Mouse (Mus musculus) activated CD4-positive, CD25-positive, alpha-beta regulatory T cell, adult 4 months (primary cell): ENCODE results near the gene Map4k4. TPM values are rescaled to one million over a fixed set of nuclear protein-coding genes. Genes with fewer than 3 reads are reported as not detected.

Experiments used
- ATAC-seq: one replicate; pipeline ENCODE4 v1.8.0; 2017
- polyA plus RNA-seq, 2 experiments: library from polyadenylated mRNA; unstranded; fragments of 100-300 nt; shearing (Covaris generic); gene quantifications; one replicate each; pipeline ENCODE4 v1.2.1; 2017

The Map4k4 gene
- polyA plus RNA-seq, 2 experiments from 2014 or later: 23.8 to 33.8 TPM

GRCm38 (mm10) chr1:39965461-39965860 lies 64.7 kb downstream of the Map4k4 start:
- no peak for ATAC-seq

GRCm38 (mm10) chr1:39968999-39969398 lies 68.3 kb downstream of the Map4k4 start:
- ATAC-seq: no peak

GRCm38 (mm10) chr1:39969771-39970406 lies 69.2 kb downstream of the Map4k4 start:
- no peak for ATAC-seq

GRCm38 (mm10) chr1:39972411-39972810 lies 71.7 kb downstream of the Map4k4 start:
- no peak for ATAC-seq

GRCm38 (mm10) chr1:39973911-39974310 lies 73.2 kb downstream of the Map4k4 start:
- no peak for ATAC-seq

GRCm38 (mm10) chr1:39975005-39975404 lies 74.3 kb downstream of the Map4k4 start:
- ATAC-seq: no peak

GRCm38 (mm10) chr1:39976107-39976506 lies 75.4 kb downstream of the Map4k4 start:
- peak; percentile 47 for ATAC-seq

- ATAC-seq: no peak
These were observed 76.4 kb downstream of the Map4k4 start for GRCm38 (mm10) chr1:39976847-39977744.

GRCm38 (mm10) chr1:39978781-39979486 lies 78.2 kb downstream of the Map4k4 start:
- no peak for ATAC-seq

GRCm38 (mm10) chr1:39980314-39981290 lies 79.9 kb downstream of the Map4k4 start:
- no peak for ATAC-seq

- ATAC-seq: no peak
These were observed 81.3 kb downstream of the Map4k4 start for GRCm38 (mm10) chr1:39981970-39982369.

- no peak for ATAC-seq
These were observed 82.2 kb downstream of the Map4k4 start for GRCm38 (mm10) chr1:39982727-39983487.

- ATAC-seq: no peak
These were observed 83.6 kb downstream of the Map4k4 start for GRCm38 (mm10) chr1:39984331-39984730.

GRCm38 (mm10) chr1:39986820-39987219 lies 86.1 kb downstream of the Map4k4 start:
- no peak for ATAC-seq

- ATAC-seq: no peak
These were observed 88.1 kb downstream of the Map4k4 start for GRCm38 (mm10) chr1:39988841-39989240.

GRCm38 (mm10) chr1:39990041-39990440 lies 89.3 kb downstream of the Map4k4 start:
- no peak for ATAC-seq

- ATAC-seq: no peak
These were observed 93.2 kb downstream of the Map4k4 start for GRCm38 (mm10) chr1:39993921-39994320.

GRCm38 (mm10) chr1:39995593-39995992 lies 94.9 kb downstream of the Map4k4 start:
- ATAC-seq: no peak

- ATAC-seq: no peak
These were observed 99.8 kb downstream of the Map4k4 start for GRCm38 (mm10) chr1:40000476-40000875.

GRCm38 (mm10) chr1:40000899-40001298 lies 100.2 kb downstream of the Map4k4 start:
- no peak for ATAC-seq

GRCm38 (mm10) chr1:40002129-40002727 lies 101.5 kb downstream of the Map4k4 start:
- ATAC-seq: peak; percentile 43
